Mouse (Mus musculus) neural tube, embryonic 10.5 days (tissue): ENCODE results near the gene Zfp385a.

ENCODE experiments used
- DNase-seq: peaks from one replicate; pipeline ENCODE4 v3.0.0-alpha.2; 2017; ENCODE audit warnings: low spot score; ENCODE audit errors: extremely low spot score

The Zfp385a gene

GRCm38 (mm10) chr15:103308876-103309580 lies 30.9 kb downstream of the Zfp385a start:
- no peak for DNase-seq

- DNase-seq = no peak
These were observed 31.6 kb downstream of the Zfp385a start for GRCm38 (mm10) chr15:103308056-103308875.

GRCm38 (mm10) chr15:103307125-103307524 lies 32.8 kb downstream of the Zfp385a start:
- DNase-seq = peak; percentile 98

GRCm38 (mm10) chr15:103305792-103306645 lies 33.9 kb downstream of the Zfp385a start:
- DNase-seq = no peak

GRCm38 (mm10) chr15:103305070-103305678 lies 34.7 kb downstream of the Zfp385a start:
- DNase-seq = peak; percentile 100

- no peak for DNase-seq
These were observed 35.3 kb downstream of the Zfp385a start for GRCm38 (mm10) chr15:103304616-103304969.

- peak; percentile 69 for DNase-seq
These were observed 35.8 kb downstream of the Zfp385a start for GRCm38 (mm10) chr15:103303916-103304615.

GRCm38 (mm10) chr15:103302341-103303021 lies 37.4 kb downstream of the Zfp385a start:
- DNase-seq = peak; percentile 79

- peak; percentile 69 for DNase-seq
These were observed 38.1 kb downstream of the Zfp385a start for GRCm38 (mm10) chr15:103301547-103302340.

- DNase-seq = peak; percentile 81
These were observed 38.8 kb downstream of the Zfp385a start for GRCm38 (mm10) chr15:103301046-103301445.

- peak; percentile 62 for DNase-seq
These were observed 39.3 kb downstream of the Zfp385a start for GRCm38 (mm10) chr15:103300560-103300959.

- peak; percentile 78 for DNase-seq
These were observed 39.8 kb downstream of the Zfp385a start for GRCm38 (mm10) chr15:103300067-103300471.

GRCm38 (mm10) chr15:103299644-103300043 lies 40.2 kb downstream of the Zfp385a start:
- DNase-seq = no peak

GRCm38 (mm10) chr15:103298861-103299616 lies 40.9 kb downstream of the Zfp385a start:
- no peak for DNase-seq

GRCm38 (mm10) chr15:103298026-103298425 lies 41.9 kb downstream of the Zfp385a start:
- DNase-seq = no peak

- no peak for DNase-seq
These were observed 42.6 kb downstream of the Zfp385a start for GRCm38 (mm10) chr15:103297313-103297712.

- DNase-seq = peak; percentile 59
These were observed 44.0 kb downstream of the Zfp385a start for GRCm38 (mm10) chr15:103295851-103296250.

GRCm38 (mm10) chr15:103294649-103295048 lies 45.2 kb downstream of the Zfp385a start:
- DNase-seq = no peak
